20 mouse cellular contexts compared by ENCODE assay signal in genomic region chr4:46982094-46982493, GRCm38 (mm10). TPM values are rescaled to one million over a fixed set of nuclear protein-coding genes. Genes with fewer than 3 reads are reported as not detected.
DNase-seq lines count a peak whose midpoint lies in the region; ATAC-seq and TF ChIP-seq lines count a peak whose summit lies in the region.
"Had no signal": no experiment of that assay in that cellular context is flagged by ENCODE, and none has a peak within 500 bp of the region (broad histone marks: within the 10 kb centered on the region; RNA-seq: fewer than 3 reads in every experiment).

No protein-coding gene starts in this region.

- no peak for ATAC-seq in cerebellum, adult (ENCODE audit: insufficient number of reproducible peaks, low FRiP score, low TSS enrichment)
- ATAC-seq: forebrain, embryonic 16.5 days; hindbrain, postnatal 0 days had no signal

- no peak for TF ChIP-seq CTCF in left cerebral cortex, adult 2 months (IDR thresholded peaks at IDR 0.05)

- intact Hi-C loops in left cerebral cortex, adult 2 months (cut with DNase I): no loop called here
- intact Hi-C loops in left cerebral cortex, postnatal 10 days (cut with DNase I): no loop called here

- peak; percentile 36 to 45 for DNase-seq in cerebellum, adult 18-20 months
- no peak for DNase-seq in cerebellum, adult 11 months
- DNase-seq in cerebellum, postnatal 25 days: peak; percentile 42 to 54
- DNase-seq in left cerebral cortex, adult 2 months (ENCODE audit: extremely low spot score in 1 of 2, low spot score in 2 of 2): peak in 1 of 2 experiments; percentile 48
- DNase-seq in left cerebral cortex, postnatal 10 days (ENCODE audit: extremely low spot score in 1 of 2, low spot score in 2 of 2): no peak
- DNase-seq in brain, adult 2 months (ENCODE audit: low read depth, low spot score): peak; percentile 66
- no peak for DNase-seq in urinary bladder, postnatal 4 days (ENCODE audit: low spot score in 2 of 2)
- DNase-seq: adrenal gland, adult 8-10 months; adrenal gland, postnatal 36 days; heart, adult 18-20 months; heart, postnatal 10 days; kidney, adult 11 months had no signal

- no peak overlapping the region for H3K4me3 ChIP-seq in left cerebral cortex, adult 2 months
- H3K4me3 ChIP-seq: embryonic facial prominence, embryonic 13.5 days; forebrain, embryonic 12.5 days; heart, embryonic 10.5 days; hindbrain, embryonic 13.5 days had no signal

- H3K27ac ChIP-seq in left cerebral cortex, adult 2 months: peak overlapping the region; percentile 73
- H3K27ac ChIP-seq: embryonic facial prominence, embryonic 13.5 days; forebrain, embryonic 12.5 days; heart, embryonic 10.5 days; hindbrain, embryonic 13.5 days; hindbrain, postnatal 0 days had no signal

RNA-seq across cellular contexts. Expression of gene Gabbr2, which starts 9.6 kb away (rescaled TPM):
- 100 to 1,000 TPM; 258 to 266 TPM for total RNA-seq in left cerebral cortex, adult 2 months (2021)
- 100 to 1,000 TPM; 242 to 264 TPM for total RNA-seq in left cerebral cortex, postnatal 10 days (2021)
- total RNA-seq: CH12.LX; heart, adult 18-20 months had no signal

Comparison
In these comparisons a context has a peak if more than half of its experiments do, and no peak if none do; other contexts are left out.
1. DNase-seq: peak in cerebellum, adult 18-20 months (2 of 2), cerebellum, postnatal 25 days (2 of 2) and brain, adult 2 months (single experiment); none in cerebellum, adult 11 months (single experiment), left cerebral cortex, postnatal 10 days (0 of 2) and urinary bladder, postnatal 4 days (0 of 2).